Mouse (Mus musculus) E14TG2a.4 (cell line): ENCODE measurements at regions not wholly inside any gene's neighbourhood (a gene's known extent, or its start where the extent isn't known, plus 50 kb on each side); places are given as distances from the start of the nearest gene placed in this dataset.

Experiments used
- CTCF ChIP-seq: conservative IDR thresholded peaks from 2 replicates; pipeline ENCODE4 v1.5.1; 2014; ENCODE audit warnings: low read length
- POU5F1 ChIP-seq: IDR thresholded peaks from 2 replicates; pipeline ENCODE4 v1.6.1; 2014; ENCODE audit warnings: low read length, borderline replicate concordance

- TF ChIP-seq CTCF (no peak), POU5F1 (no peak)
These were observed 641.3 kb upstream of the Acvr2a start for GRCm38 (mm10) chr2:48172626-48173025.
